Mouse (Mus musculus) liver, adult 2 months (tissue): ENCODE measurements at regions not wholly inside any gene's neighbourhood (a gene's known extent, or its start where the extent isn't known, plus 50 kb on each side); places are given as distances from the start of the nearest gene placed in this dataset.
"Not testable (repeated sequence)": the region's sequence is repeated elsewhere in the genome, so short reads cannot be mapped to it uniquely, and the experiment has no call there.

Experiments
- DNase-seq: peaks from one replicate; pipeline ENCODE4 v3.0.0-alpha.2; 2011; ENCODE audit warnings: low read depth, low spot score; ENCODE audit errors: extremely low read depth
- H3K27ac ChIP-seq: fragments of 200-500 bp; replicated peaks from 2 replicates; pipeline ENCODE4 v1.5.1; 2012; ENCODE audit warnings: low read depth, mild to moderate bottlenecking, control low read depth, inconsistent platforms, low read length; ENCODE audit not compliant: insufficient read depth
- H3K27me3 ChIP-seq: fragments of 200-500 bp; 2 replicates; pipeline ENCODE4 v1.6.1; 2012; ENCODE audit warnings: mild to moderate bottlenecking, moderate library complexity, low read length, inconsistent platforms; ENCODE audit not compliant: control insufficient read depth, insufficient read depth
- H3K36me3 ChIP-seq: fragments of 200-500 bp; 2 replicates; pipeline ENCODE4 v1.6.1; 2012; ENCODE audit warnings: low read length, inconsistent platforms; ENCODE audit not compliant: control insufficient read depth, insufficient read depth
- H3K4me1 ChIP-seq: fragments of 200-500 bp; 2 replicates; pipeline ENCODE4 v1.6.1; 2011; ENCODE audit warnings: low read length; ENCODE audit not compliant: control insufficient read depth, insufficient read depth
- H3K4me3 ChIP-seq: fragments of 200-500 bp; 2 replicates; pipeline ENCODE4 v1.5.1; 2011; ENCODE audit warnings: low read depth, mild to moderate bottlenecking, control low read depth, low read length, moderate library complexity; ENCODE audit not compliant: insufficient read depth
- H3K79me2 ChIP-seq: fragments of 200-500 bp; 2 replicates; pipeline ENCODE4 v1.6.1; 2012; ENCODE audit warnings: inconsistent platforms, mild to moderate bottlenecking, low read length, moderate library complexity; ENCODE audit not compliant: control insufficient read depth, insufficient read depth
- H3K9ac ChIP-seq: fragments of 200-500 bp; 2 replicates; pipeline ENCODE4 v1.6.1; 2012; ENCODE audit warnings: low read depth, mild to moderate bottlenecking, control low read depth, inconsistent platforms, low read length
- CTCF ChIP-seq: fragments of 200-500 bp; IDR thresholded peaks from 2 replicates; pipeline ENCODE4 v1.5.1; 2011; ENCODE audit warnings: low read depth, low read length, control low read depth
- POLR2A ChIP-seq: fragments of 200-500 bp; IDR thresholded peaks from 2 replicates; pipeline ENCODE4 v1.6.1; 2011; ENCODE audit warnings: low read length, control low read depth; ENCODE audit not compliant: insufficient read depth; ENCODE audit errors: extremely low read depth
- whole genome bisulfite sequencing: fragments of 180-500 bp; shearing (Covaris S2); methylation state at CpG from one replicate; pipeline ENCODE4 v1.1.7; 2018; 5-methylcytosine and 5-hydroxymethylcytosine counted together

GRCm38 (mm10) chr1:47646681-47647080 lies 754.0 kb upstream of the Slc39a10 start:
- Histone ChIP-seq H3K27me3 (no peaks in the 10 kb centered on the region), H3K4me1 (no peaks in the 10 kb centered on the region), H3K79me2 (no peaks in the 10 kb centered on the region), H3K36me3 (no peaks in the 10 kb centered on the region), H3K27ac (no peak overlapping the region), H3K9ac (no peak overlapping the region), H3K4me3 (no peak overlapping the region)
- TF ChIP-seq CTCF (no peak), POLR2A (no peak)
- WGBS = 64% methylated on average over 4 of the region's 4 CpGs
- no peak for DNase-seq

- Histone ChIP-seq H3K9ac (no peak overlapping the region), H3K79me2 (no peaks in the 10 kb centered on the region), H3K4me3 (no peak overlapping the region), H3K36me3 (no peaks in the 10 kb centered on the region), H3K4me1 (no peaks in the 10 kb centered on the region), H3K27me3 (no peaks in the 10 kb centered on the region), H3K27ac (no peak overlapping the region)
- TF ChIP-seq POLR2A (no peak), CTCF (no peak)
- WGBS = 71% methylated on average over 4 of the region's 4 CpGs
- no peak for DNase-seq
Observed at GRCm38 (mm10) chr1:47606597-47606996, 713.9 kb upstream of the Slc39a10 start.

- no peak overlapping the region for H3K9ac ChIP-seq
- H3K27me3 ChIP-seq = no peaks in the 10 kb centered on the region
- no peaks in the 10 kb centered on the region for H3K4me1 ChIP-seq
- H3K79me2 ChIP-seq = no peaks in the 10 kb centered on the region
- H3K36me3 ChIP-seq = no peaks in the 10 kb centered on the region
- no peak overlapping the region for H3K27ac ChIP-seq
- no peak overlapping the region for H3K4me3 ChIP-seq
- WGBS = 48% methylated on average over 2 of the region's 2 CpGs
- no peak for TF ChIP-seq CTCF
- TF ChIP-seq POLR2A = no peak
- no peak for DNase-seq
Observed at GRCm38 (mm10) chr1:47603989-47604360, 711.3 kb upstream of the Slc39a10 start.

- Histone ChIP-seq H3K9ac (no peak overlapping the region), H3K4me3 (no peak overlapping the region), H3K27ac (no peak overlapping the region), H3K36me3 (no peaks in the 10 kb centered on the region), H3K79me2 (no peaks in the 10 kb centered on the region), H3K4me1 (no peaks in the 10 kb centered on the region), H3K27me3 (no peaks in the 10 kb centered on the region)
- TF ChIP-seq CTCF = no peak
- TF ChIP-seq POLR2A = no peak
- no peak for DNase-seq
- 32% methylated on average over 3 of the region's 3 CpGs for WGBS
Observed at GRCm38 (mm10) chr1:47603294-47603988, 710.8 kb upstream of the Slc39a10 start.

GRCm38 (mm10) chr1:47593641-47594040 lies 701.0 kb upstream of the Slc39a10 start:
- not testable (repeated sequence) for H3K27ac ChIP-seq, H3K36me3 ChIP-seq, H3K4me3 ChIP-seq, H3K27me3 ChIP-seq, H3K4me1 ChIP-seq, DNase-seq, H3K9ac ChIP-seq, H3K79me2 ChIP-seq
- WGBS = 78% methylated on average over 2 of the region's 4 CpGs

- DNase-seq = no peak
- H3K9ac ChIP-seq = no peak overlapping the region
- TF ChIP-seq CTCF (no peak), POLR2A (no peak)
- H3K79me2 ChIP-seq = no peaks in the 10 kb centered on the region
- no peaks in the 10 kb centered on the region for H3K4me1 ChIP-seq
- H3K4me3 ChIP-seq = no peak overlapping the region
- 34% methylated on average over 1 of the region's 1 CpGs for WGBS
- no peak overlapping the region for H3K27ac ChIP-seq
- no peaks in the 10 kb centered on the region for H3K36me3 ChIP-seq
- H3K27me3 ChIP-seq = no peaks in the 10 kb centered on the region
Observed at GRCm38 (mm10) chr1:47545606-47546005, 653.0 kb upstream of the Slc39a10 start.
